Mouse (Mus musculus) liver, embryonic 11.5 days (tissue): ENCODE results near the gene Mcm2. TPM values are rescaled to one million over a fixed set of nuclear protein-coding genes. Genes with fewer than 3 reads are reported as not detected.

Source experiments
- ATAC-seq: fragments of 200-750 bp; cut with Nextera tagmentation; replicated peaks from 2 replicates; pipeline ENCODE4 v1.8.0; 2017; ENCODE audit warnings: moderate number of reproducible peaks, mild to moderate bottlenecking, moderate TSS enrichment, moderate library complexity; ENCODE audit not compliant: low FRiP score
- DNase-seq: peaks from one replicate; pipeline ENCODE4 v3.0.0-alpha.2; 2017; ENCODE audit warnings: low spot score
- H3K27ac ChIP-seq: fragments of 300-500 bp; sonication (generic); 2 replicates; pipeline ENCODE4 v1.5.1; 2014; ENCODE audit warnings: mild to moderate bottlenecking, low read depth, low read length, control low read depth
- H3K27me3 ChIP-seq: fragments of 300-500 bp; sonication (generic); replicated peaks from 2 replicates; pipeline ENCODE4 v1.6.1; 2014; ENCODE audit warnings: low read length, mixed read lengths; ENCODE audit not compliant: control insufficient read depth, insufficient read depth
- H3K36me3 ChIP-seq: fragments of 300-500 bp; sonication (generic); 2 replicates; pipeline ENCODE4 v1.6.1; 2014; ENCODE audit warnings: mild to moderate bottlenecking, low read length, moderate library complexity, mixed read lengths; ENCODE audit not compliant: control insufficient read depth, insufficient read depth
- H3K4me1 ChIP-seq: fragments of 300-500 bp; sonication (generic); replicated peaks from 2 replicates; pipeline ENCODE4 v1.6.1; 2014; ENCODE audit warnings: low read length, mixed read lengths; ENCODE audit not compliant: control insufficient read depth, insufficient read depth
- H3K4me2 ChIP-seq: fragments of 300-500 bp; sonication (generic); 2 replicates; pipeline ENCODE4 v1.6.1; 2014; ENCODE audit warnings: mild to moderate bottlenecking, control low read depth, moderate library complexity
- H3K4me3 ChIP-seq: fragments of 300-500 bp; sonication (generic); 2 replicates; pipeline ENCODE4 v1.5.1; 2014; ENCODE audit warnings: low read depth, low read length, control low read depth
- H3K9ac ChIP-seq: fragments of 300-500 bp; sonication (generic); 2 replicates; pipeline ENCODE4 v1.6.1; 2014; ENCODE audit warnings: low read depth, low read length, control low read depth
- H3K9me3 ChIP-seq: fragments of 300-500 bp; sonication (generic); 2 replicates; pipeline ENCODE4 v1.6.1; 2016; ENCODE audit warnings: low read length, inconsistent platforms, mixed read lengths; ENCODE audit not compliant: control insufficient read depth
- WGBS: fragments of 180-500 bp; shearing (Covaris S2); extraction: QIAGEN DNeasy Blood & Tissue Kit; methylation state at CpG from one replicate; pipeline ENCODE4 v1.1.7; 2014; 5-methylcytosine and 5-hydroxymethylcytosine counted together
- polyA plus RNA-seq: library from polyadenylated mRNA; unstranded; fragments of >200 nt; fragmentation: Nextera tagmentation; extraction: Ambion mirVana; gene quantifications from 2 replicates; pipeline ENCODE4 v1.2.1, GENCODE M21; 2014

Mcm2 gene
- polyA plus RNA-seq, 1 experiment from 2014 or later = 254 TPM

DNA sequence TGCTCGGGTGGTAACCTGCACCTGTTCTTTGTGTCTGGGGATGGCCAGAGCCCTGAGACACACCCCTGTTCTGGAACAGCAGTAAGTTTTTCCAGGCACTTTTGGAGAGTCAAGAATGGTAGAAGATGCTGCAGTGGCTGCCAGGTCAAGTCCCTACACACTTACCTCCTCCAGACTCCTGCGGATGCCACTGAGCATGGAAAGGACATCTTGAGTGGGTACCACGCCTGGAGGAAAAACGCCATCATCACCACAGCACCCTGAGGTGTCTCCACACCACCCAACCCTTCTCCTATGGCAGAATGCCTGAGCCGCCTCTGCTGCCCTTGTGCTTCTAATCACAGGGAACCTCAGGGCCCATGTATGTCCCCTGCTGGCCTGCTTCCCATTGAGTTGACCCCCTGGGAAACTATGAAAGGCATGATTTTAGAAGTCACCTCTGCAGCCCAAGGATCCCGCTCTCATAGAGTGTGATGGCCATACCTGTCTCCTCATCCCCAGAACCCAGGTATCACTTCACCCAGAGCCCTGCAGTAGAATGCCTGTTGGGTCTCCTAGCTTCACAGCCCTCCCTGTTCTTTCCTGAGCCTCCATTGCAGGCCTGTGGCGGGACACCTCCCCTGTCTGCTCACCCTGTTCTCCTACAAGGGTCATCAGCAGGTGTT is 53.5 kb downstream of the Mcm2 start:
- Histone ChIP-seq H3K27me3 (no peaks in the 10 kb centered on the region), H3K36me3 (no peaks in the 10 kb centered on the region), H3K27ac (no peak overlapping the region), H3K4me1 (peaks cover 13% of the 10 kb centered on the region), H3K4me3 (no peak overlapping the region), H3K9me3 (no peaks in the 10 kb centered on the region), H3K9ac (no peak overlapping the region), H3K4me2 (no peak overlapping the region)
- DNase-seq (no peak), ATAC-seq (no peak)
- 76% methylated on average over 7 of the region's 7 CpGs for WGBS

DNA sequence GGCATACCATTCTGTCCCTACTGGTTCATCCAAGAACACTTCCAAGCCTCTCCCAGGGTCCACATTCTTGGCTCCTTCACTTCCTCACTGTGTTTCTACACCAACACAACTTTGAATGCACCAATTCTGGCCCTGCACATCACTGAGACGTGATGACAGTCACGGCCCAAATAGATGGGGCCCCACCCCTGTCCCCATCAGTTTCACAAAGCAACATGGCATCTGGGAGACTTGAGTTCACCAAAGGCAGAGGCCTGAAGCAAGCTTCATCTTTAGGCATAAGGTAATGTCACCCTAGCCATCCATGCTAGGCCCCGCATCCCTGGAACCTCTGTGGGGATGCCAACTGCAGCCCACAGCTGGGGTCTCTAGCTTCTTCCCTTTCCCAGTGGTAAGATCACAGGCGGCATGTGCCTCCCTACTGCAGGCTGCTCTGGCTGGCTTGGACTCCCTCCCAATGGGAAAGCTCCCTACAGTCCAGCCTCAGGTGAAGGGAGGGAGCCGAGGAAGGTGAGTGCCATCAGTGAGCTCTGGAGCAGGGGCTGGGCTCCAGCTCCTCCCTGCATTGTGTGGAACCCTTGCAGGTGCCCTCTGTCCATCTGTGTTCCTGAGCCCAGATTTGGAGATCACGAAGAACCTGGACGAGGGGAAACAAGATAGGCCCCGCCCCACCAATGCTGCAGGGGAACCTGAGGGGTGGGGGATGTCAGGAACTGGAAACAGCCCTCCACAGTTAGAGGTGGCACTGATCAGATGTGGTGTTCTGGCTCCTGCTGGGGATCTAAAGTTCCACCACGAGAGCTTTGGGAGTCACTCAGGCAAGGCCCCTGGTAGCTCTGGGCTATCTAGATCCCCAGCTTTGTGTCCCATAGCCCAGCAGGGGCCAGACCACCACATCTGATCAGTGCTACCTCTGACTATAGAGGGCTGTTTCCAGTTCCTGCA is 54.5 kb downstream of the Mcm2 start:
- 71% methylated on average over 9 of the region's 9 CpGs for WGBS
- Histone ChIP-seq H3K4me2 (no peak overlapping the region; the same call in 1 of the 2 replicates), H3K4me3 (no peak overlapping the region; the same call in 1 of the 2 replicates)

DNA sequence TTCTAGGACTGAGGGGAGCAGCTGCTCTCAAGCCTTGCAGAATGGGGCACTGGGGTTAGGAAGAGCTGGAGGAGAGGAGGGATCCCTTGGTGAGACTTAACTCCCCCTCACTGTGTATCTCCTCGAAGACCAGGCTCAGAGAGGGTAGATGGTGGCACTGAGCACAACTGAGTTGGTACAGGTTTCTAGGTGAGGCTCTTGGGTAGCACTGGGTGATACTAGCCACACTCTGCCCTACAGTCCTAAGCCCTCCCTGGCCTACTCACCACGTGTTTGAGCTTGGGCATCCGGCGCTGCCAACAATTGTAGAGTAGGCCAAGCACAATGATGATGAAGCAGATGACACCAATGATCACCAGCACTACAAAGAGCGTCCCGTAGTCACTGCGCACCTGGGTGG is 55.3 kb downstream of the Mcm2 start:
- no peaks in the 10 kb centered on the region for H3K27me3 ChIP-seq
- whole genome bisulfite sequencing = 72% methylated on average over 7 of the region's 7 CpGs
- H3K4me3 ChIP-seq = peak overlapping the region; percentile 84
- no peak for ATAC-seq
- peaks cover 13% of the 10 kb centered on the region for H3K4me1 ChIP-seq
- no peaks in the 10 kb centered on the region for H3K9me3 ChIP-seq
- H3K9ac ChIP-seq = peak overlapping the region; percentile 78
- H3K4me2 ChIP-seq = peak overlapping the region; percentile 93
- no peaks in the 10 kb centered on the region for H3K36me3 ChIP-seq
- H3K27ac ChIP-seq = no peak overlapping the region
- DNase-seq = no peak

More for the DNA sequence above, 54.5 kb downstream of the Mcm2 start:
- no peaks in the 10 kb centered on the region for H3K27me3 ChIP-seq
- peaks cover 13% of the 10 kb centered on the region for H3K4me1 ChIP-seq
- no peaks in the 10 kb centered on the region for H3K36me3 ChIP-seq
- DNase-seq (no peak), ATAC-seq (no peak)
- H3K9ac ChIP-seq = no peak overlapping the region
- no peak overlapping the region; the same call in 1 of the 2 replicates for H3K27ac ChIP-seq
- no peaks in the 10 kb centered on the region for H3K9me3 ChIP-seq

DNA sequence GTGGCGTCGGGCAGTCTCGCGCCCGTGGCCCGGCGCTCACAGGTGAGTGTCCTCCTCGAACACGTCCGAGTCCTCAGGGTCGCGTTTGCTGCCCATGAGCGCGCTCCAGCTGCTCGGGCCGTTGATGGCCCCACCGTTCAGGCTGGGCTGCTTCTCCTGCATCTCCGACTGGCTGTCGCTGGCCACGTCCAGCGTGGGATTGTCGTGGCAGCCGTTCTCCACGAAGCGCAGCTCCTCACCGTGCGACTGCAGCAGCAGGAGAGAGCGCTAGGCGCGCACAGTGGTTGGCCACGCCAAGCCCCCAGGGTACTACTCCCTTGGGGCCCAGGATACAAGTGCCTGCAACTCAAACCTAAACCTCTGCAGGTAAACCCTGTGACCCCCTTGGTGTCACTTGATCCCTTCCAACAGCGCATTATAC is 55.8 kb downstream of the Mcm2 start:
- Histone ChIP-seq H3K27ac (peak overlapping the region; percentile 70), H3K27me3 (no peaks in the 10 kb centered on the region), H3K36me3 (peaks cover 2% of the 10 kb centered on the region), H3K9me3 (no peaks in the 10 kb centered on the region), H3K4me1 (peaks cover 13% of the 10 kb centered on the region), H3K4me2 (peak overlapping the region; percentile 93), H3K4me3 (peak overlapping the region; percentile 84), H3K9ac (peak overlapping the region; percentile 78)
- DNase-seq = peak; percentile 60
- ATAC-seq = peak; percentile 0; the same call in 1 of the 2 replicates
- WGBS = 3% methylated on average over 32 of the region's 32 CpGs

DNA sequence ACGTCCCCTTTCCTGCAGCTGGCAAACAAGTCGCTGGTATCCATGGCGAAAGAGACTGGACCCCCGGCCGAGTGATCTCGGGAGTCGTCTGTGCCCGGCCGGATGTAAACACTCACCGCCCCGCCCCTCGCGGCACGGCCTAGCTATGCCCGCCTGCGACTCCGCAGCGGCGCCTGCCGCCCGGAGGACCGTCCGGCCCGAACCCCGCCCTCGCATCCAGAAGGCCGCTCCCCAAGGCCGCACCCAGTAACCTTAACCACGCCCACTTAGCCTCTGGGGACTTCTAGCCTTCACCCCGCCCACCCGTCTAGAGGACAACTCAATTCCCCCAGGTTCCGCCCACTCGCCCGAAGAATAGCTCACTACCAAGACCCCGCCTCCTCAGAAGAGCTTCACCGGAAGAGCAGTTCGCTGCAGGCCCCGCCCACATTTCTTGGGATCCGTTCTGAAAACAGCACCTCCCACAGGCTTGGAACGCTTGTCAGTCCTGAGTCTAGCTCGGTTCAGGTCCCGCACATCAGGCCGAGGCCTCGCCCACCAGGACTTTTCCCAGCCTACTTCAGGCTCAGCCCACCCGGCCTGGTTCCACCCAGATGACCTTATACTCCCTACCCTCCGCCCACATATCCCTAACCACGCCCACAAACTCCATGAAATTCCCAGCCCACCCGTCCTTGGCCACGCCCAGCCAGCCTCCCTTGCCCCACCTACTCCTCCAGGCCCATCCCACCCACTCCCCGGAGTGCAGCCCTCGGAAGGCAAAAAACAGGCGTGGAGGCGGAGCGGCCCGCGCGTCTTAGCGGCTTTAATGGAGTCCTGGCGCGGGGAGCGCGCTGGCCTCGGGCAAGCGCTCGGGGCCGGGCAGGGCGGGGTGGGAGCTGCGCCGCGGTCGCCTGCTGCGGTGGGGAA is 56.5 kb downstream of the Mcm2 start, which contains the start of gene Abtb1:
Gene Abtb1 (minus strand): TSS at position 204 of the 909 bp plus-strand sequence.
- peak within 1 kb of the TSS; percentile 84 for H3K4me3 ChIP-seq
- peak within 1 kb of the TSS; percentile 70 for H3K27ac ChIP-seq
- DNase-seq (peak; percentile 98), ATAC-seq (peak; percentile 90)
- H3K4me1 ChIP-seq = peaks cover 13% of the 10 kb centered on the region
- no peaks in the 10 kb centered on the region for H3K9me3 ChIP-seq
- under 1% methylated on average over 68 of the region's 72 CpGs for WGBS
- peaks cover 5% of the 10 kb centered on the region for H3K36me3 ChIP-seq
- peak within 1 kb of the TSS; percentile 85 for H3K9ac ChIP-seq
- no peaks in the 10 kb centered on the region for H3K27me3 ChIP-seq
- peak within 1 kb of the TSS; percentile 93 for H3K4me2 ChIP-seq

DNA sequence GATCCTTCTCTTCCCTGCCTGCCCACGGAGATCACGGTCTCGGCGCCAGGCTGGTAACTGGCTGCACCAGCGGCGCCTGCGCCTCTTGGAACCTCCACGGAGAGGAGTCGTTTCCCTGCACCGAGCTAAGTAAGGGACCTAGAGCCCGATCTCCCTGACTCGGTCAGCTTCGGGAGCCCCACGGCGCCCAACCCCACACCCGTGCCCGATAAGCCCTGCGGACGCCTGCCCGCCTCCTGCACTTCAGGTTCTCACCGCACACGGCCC is 57.1 kb downstream of the Mcm2 start:
- H3K36me3 ChIP-seq = peaks cover 5% of the 10 kb centered on the region
- no peak for DNase-seq
- peak overlapping the region; percentile 91 for H3K4me2 ChIP-seq
- H3K27ac ChIP-seq = peak overlapping the region; percentile 70
- WGBS = 0% methylated on average over 22 of the region's 22 CpGs
- H3K27me3 ChIP-seq = no peaks in the 10 kb centered on the region
- H3K4me1 ChIP-seq = peaks cover 13% of the 10 kb centered on the region
- H3K4me3 ChIP-seq = peak overlapping the region; percentile 84
- H3K9ac ChIP-seq = peak overlapping the region; percentile 85
- no peaks in the 10 kb centered on the region for H3K9me3 ChIP-seq
- ATAC-seq = peak; percentile 19

DNA sequence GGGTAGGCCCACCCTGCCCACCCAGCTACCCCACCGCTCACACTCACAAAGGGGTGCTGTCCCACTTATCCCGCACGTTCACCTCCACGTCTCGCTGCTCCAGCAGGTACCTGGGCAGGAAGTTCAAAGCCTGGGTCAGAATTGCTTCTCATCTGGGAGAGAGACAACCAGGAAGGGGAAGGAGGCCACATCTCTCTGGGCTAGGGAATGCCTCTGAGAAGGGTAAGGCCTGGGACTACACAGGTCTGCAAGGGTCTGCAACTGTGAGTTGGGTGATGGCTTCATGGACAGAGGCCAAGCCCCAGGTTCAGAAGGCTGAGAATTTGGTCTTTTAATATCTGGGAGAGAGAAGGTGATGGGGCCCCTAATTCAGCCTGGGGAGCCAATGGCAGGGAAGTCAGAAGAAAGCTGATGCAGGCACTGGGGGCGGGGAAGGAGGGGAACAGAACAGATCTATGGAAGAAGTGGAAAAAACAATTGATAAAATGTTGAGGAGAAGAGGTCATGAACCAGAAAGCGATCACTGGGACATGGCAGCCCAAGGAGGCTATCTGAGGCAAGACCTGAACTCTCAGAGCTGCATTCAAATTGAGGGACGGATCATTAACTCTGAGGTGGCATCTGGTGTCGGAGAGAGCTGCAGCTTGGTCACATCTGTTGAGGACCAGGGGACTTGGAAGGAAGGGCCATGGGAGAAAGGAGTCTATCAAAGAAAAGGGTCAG is 57.6 kb downstream of the Mcm2 start:
- Histone ChIP-seq H3K27me3 (no peaks in the 10 kb centered on the region), H3K27ac (peak overlapping the region; percentile 70), H3K4me1 (peaks cover 13% of the 10 kb centered on the region), H3K4me2 (peak overlapping the region; percentile 91), H3K36me3 (peaks cover 5% of the 10 kb centered on the region), H3K9me3 (no peaks in the 10 kb centered on the region), H3K4me3 (peak overlapping the region; percentile 84), H3K9ac (peak overlapping the region; percentile 85)
- DNase-seq (no peak), ATAC-seq (no peak)
- WGBS = 52% methylated on average over 9 of the region's 9 CpGs

DNA sequence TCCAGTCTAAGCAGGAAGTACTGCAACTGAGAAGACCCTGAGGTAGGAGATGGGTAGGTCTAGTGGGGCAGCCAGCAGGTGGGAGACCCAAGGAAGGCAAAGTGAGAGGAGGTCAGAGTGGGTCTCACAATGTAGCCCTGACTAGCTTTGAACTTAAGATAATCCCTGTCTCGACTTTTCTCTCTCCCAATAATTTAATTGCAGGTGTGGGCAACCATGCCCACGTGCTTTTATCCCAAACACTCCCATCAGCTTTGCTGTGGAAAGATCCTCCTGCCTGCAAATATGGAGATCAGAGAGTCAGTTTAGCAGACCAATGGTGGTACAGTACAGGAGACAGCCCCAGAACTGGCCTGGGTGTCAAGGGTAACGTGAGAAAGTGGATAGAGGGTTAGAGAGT is 58.4 kb downstream of the Mcm2 start:
- Histone ChIP-seq H3K36me3 (peaks cover 5% of the 10 kb centered on the region), H3K27me3 (no peaks in the 10 kb centered on the region), H3K4me1 (peaks cover 15% of the 10 kb centered on the region), H3K9ac (no peak overlapping the region), H3K27ac (no peak overlapping the region), H3K9me3 (no peaks in the 10 kb centered on the region), H3K4me2 (peak overlapping the region; percentile 91), H3K4me3 (no peak overlapping the region)
- DNase-seq (no peak), ATAC-seq (no peak)
- 74% methylated on average over 3 of the region's 3 CpGs for WGBS
